Mouse (Mus musculus) lung, adult 18-20 months (tissue): ENCODE results near the gene Zfp747.
"Not testable (repeated sequence)": the region's sequence is repeated elsewhere in the genome, so short reads cannot be mapped to it uniquely, and the experiment has no call there.

Experiments
- DNase-seq, 2 experiments: peaks; one replicate each; pipeline ENCODE4 v3.0.0; 2022; ENCODE audit warnings: mixed read lengths in 2 of 2

The Zfp747 gene

GRCm38 (mm10) chr7:127371213-127371612, 4.6 kb downstream of the Zfp747 start:
- no peak for DNase-seq

- no peak for DNase-seq
These were observed 9.6 kb downstream of the Zfp747 start for GRCm38 (mm10) chr7:127366249-127366648.

GRCm38 (mm10) chr7:127364166-127364565, 11.7 kb downstream of the Zfp747 start:
- no peak for DNase-seq

- DNase-seq, result peak; percentile 34 to 44
These were observed 12.4 kb downstream of the Zfp747 start for GRCm38 (mm10) chr7:127363475-127363921.

- DNase-seq, result not testable (repeated sequence)
These were observed 13.4 kb downstream of the Zfp747 start for GRCm38 (mm10) chr7:127362418-127362817.

GRCm38 (mm10) chr7:127361449-127361848, 14.4 kb downstream of the Zfp747 start:
- DNase-seq, result no peak

- no peak for DNase-seq
These were observed 15.6 kb downstream of the Zfp747 start for GRCm38 (mm10) chr7:127360265-127360664.

GRCm38 (mm10) chr7:127358472-127358871, 17.4 kb downstream of the Zfp747 start:
- DNase-seq, result no peak

GRCm38 (mm10) chr7:127357871-127358270, 18.0 kb downstream of the Zfp747 start:
- DNase-seq, result no peak

GRCm38 (mm10) chr7:127355796-127356195, 20.1 kb downstream of the Zfp747 start:
- no peak for DNase-seq

- DNase-seq, result no peak
These were observed 24.4 kb downstream of the Zfp747 start for GRCm38 (mm10) chr7:127351230-127352004.

- peak; percentile 85 to 91 for DNase-seq
These were observed 29.2 kb downstream of the Zfp747 start for GRCm38 (mm10) chr7:127346676-127347075.

- peak; percentile 91 to 94 for DNase-seq
These were observed 30.1 kb downstream of the Zfp747 start, which contains the start of gene Zfp768 for GRCm38 (mm10) chr7:127345512-127346325. TSS of gene Zfp768 (minus strand) at chr7:127345589.

GRCm38 (mm10) chr7:127345092-127345491, 30.8 kb downstream of the Zfp747 start:
- DNase-seq, result peak; percentile 59 to 61

- DNase-seq, result no peak
These were observed 31.5 kb downstream of the Zfp747 start for GRCm38 (mm10) chr7:127344371-127344770.

- peak in 1 of 2 experiments; percentile 21 for DNase-seq
These were observed 32.4 kb downstream of the Zfp747 start for GRCm38 (mm10) chr7:127343351-127344019.

GRCm38 (mm10) chr7:127342888-127343287, 33.0 kb downstream of the Zfp747 start:
- DNase-seq, result no peak

- DNase-seq, result no peak
These were observed 33.5 kb downstream of the Zfp747 start for GRCm38 (mm10) chr7:127342332-127342731.

- DNase-seq, result peak; percentile 47 to 56
These were observed 34.0 kb downstream of the Zfp747 start for GRCm38 (mm10) chr7:127341861-127342260.

- DNase-seq, result no peak
These were observed 34.5 kb downstream of the Zfp747 start for GRCm38 (mm10) chr7:127341356-127341755.

- no peak for DNase-seq
These were observed 38.2 kb downstream of the Zfp747 start for GRCm38 (mm10) chr7:127337636-127338035.

GRCm38 (mm10) chr7:127335604-127336003, 40.2 kb downstream of the Zfp747 start:
- DNase-seq, result no peak

- no peak for DNase-seq
These were observed 42.6 kb downstream of the Zfp747 start for GRCm38 (mm10) chr7:127333240-127333639.
